Mouse (Mus musculus): Measurements from ENCODE around the gene Tesk2.

Tesk2 gene

GRCm38 (mm10) chr4:116849901-116850300 is 129.2 kb downstream of the Tesk2 start:
- no peak for DNase-seq (ENCODE audit: low read depth, low spot score)

DNA sequence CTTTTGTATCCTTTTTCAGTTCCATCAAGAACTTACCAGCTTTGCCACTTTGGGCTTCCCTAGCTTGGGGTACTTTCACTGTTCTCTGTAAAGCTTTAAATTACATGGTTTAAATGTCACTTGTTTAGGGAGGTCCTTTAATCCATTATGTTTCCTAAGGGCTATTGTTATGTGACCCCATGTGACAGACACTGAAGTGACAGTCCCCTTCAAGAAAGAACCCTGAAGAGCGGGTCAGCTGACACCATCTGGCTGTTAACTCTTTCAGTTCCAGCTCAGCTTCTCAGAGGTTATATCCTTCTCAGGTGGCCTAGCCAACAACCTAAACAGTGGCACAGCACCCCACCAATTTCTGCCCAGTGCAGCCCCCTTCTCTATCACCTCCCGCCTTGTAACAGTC is 133.5 kb downstream of the Tesk2 start:
- no peak for DNase-seq (ENCODE audit: low read depth, low spot score)
